Mouse (Mus musculus): Measurements from ENCODE around the gene Snrpa. TPM values are rescaled to one million over a fixed set of nuclear protein-coding genes. Genes with fewer than 3 reads are reported as not detected.
A peak's percentile ranks its signal among the peaks of the same experiment; 100 is the strongest.

The Snrpa gene
- polyA plus RNA-seq, 1 experiment from 2014 or later, result 396 TPM

DNA sequence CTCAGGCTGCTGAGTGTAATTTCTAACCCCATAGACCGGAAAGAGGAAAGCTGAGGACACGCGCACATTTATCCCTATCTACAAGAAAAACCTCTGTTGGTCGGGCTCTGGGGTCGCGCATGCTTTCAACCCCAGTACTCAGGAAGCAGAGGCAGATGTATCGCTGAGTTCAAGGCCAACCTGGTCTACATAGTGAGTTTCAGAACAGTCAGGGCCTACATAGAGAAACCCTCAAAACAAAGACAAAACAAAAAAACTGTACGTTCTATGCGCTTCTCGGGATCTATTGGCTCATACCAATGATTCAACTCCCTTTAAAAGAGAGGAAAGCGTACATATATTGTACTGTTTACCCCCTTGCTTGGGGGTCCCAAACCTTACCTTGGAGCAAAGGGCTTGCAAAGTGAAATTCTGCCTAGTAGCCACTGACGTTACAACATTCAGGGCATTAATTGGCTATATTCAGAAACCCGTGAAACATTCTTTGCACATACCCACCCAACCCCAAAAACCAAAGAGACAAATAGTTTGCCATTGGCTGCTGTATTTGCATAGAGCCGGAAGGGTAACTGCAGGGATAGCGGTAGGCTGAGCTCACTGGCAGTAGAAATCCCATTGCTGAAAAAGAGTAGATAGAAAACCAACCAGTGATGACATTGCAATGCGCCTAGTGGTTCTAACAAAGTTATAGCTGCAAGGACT is 16.7 kb downstream of the Snrpa start:
- H3K4me3 ChIP-seq (ENCODE audit: low read depth, low read length), result peak overlapping the region; percentile 26
- 0 out of 2 replicates have a peak, but pooled peaks cover 3% of the 10 kb centered on the region for H3K4me1 ChIP-seq (ENCODE audit: control insufficient read depth, insufficient read depth, low read length)
- H3K36me3 ChIP-seq (ENCODE audit: control insufficient read depth, insufficient read depth, low read length), result no peaks in the 10 kb centered on the region; the same call in 1 of the 2 replicates
- ATAC-seq (ENCODE audit: insufficient number of reproducible peaks, low FRiP score, low TSS enrichment, low read depth) (no peak), DNase-seq (ENCODE audit: low spot score) (no peak)
- WGBS, result 48% methylated on average over 16 of the region's 16 CpGs
- no peaks in the 10 kb centered on the region for H3K27me3 ChIP-seq (ENCODE audit: control insufficient read depth, insufficient read depth, low read length)
- no peaks in the 10 kb centered on the region for H3K9me3 ChIP-seq (ENCODE audit: control insufficient read depth, low read length)
- H3K9ac ChIP-seq (ENCODE audit: low read length), result peak overlapping the region; percentile 38; the same call in 1 of the 2 replicates
- 0 out of 2 replicates have a peak overlapping the region, but pooled peaks have one; percentile 39 for H3K27ac ChIP-seq (replicated peaks; ENCODE audit: low read depth, low read length)
- H3K4me2 ChIP-seq (ENCODE audit: low read depth, severe bottlenecking), result peak overlapping the region; percentile 40; the same call in 1 of the 2 replicates

DNA sequence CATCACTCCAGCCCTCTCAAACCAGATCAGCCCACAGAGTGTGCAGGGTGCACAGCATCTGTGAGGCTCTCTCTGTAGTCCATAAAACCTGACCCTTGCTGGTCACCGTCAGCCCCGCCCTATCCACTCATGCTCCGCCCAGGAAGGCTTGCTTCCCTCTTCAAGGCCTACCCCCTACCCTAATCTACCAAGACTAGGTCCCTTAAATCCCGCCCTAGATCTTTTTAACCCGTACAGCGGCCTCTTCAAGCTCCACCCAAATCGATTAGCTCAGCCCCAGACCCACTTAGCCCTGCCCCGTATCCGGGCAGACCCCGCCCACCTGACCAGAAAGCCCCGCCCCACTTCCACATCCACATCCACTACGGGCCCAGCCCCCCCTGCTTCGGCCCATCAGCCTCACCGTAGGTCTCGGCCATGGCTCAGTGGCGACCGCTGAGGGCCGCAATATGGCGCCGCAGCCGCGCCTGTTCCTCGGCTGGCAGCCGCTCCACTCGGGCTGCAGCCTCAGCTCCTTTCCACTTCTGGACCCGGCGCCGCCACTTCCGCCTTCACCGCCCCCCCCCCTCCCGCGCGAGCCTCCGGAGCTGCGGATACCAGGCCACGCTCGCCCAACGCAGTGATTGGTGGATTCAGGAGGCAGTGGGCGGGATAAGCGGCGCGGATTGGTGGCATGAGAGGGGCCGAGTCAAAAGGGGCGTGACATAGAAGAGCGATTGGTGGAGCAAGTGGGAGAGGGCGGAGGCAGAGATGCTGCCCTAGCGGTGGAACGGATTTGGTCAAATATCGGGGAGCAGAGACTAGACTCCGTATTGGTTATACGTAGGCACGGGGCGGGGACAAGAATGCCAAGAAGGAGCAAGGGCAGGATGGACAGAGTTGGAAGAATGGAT is 17.5 kb downstream of the Snrpa start, which contains the start of gene Rab4b:
TSS of gene Rab4b (minus strand) at position 573 of the 893 bp plus-strand sequence.
- H3K4me1 ChIP-seq (ENCODE audit: control insufficient read depth, insufficient read depth, low read length), result 0 out of 2 replicates have a peak, but pooled peaks cover 3% of the 10 kb centered on the region
- H3K9me3 ChIP-seq (ENCODE audit: control insufficient read depth, low read length), result no peaks in the 10 kb centered on the region
- no peaks in the 10 kb centered on the region; the same call in 1 of the 2 replicates for H3K36me3 ChIP-seq (ENCODE audit: control insufficient read depth, insufficient read depth, low read length)
- peak within 1 kb of the TSS; percentile 65 for H3K4me3 ChIP-seq (ENCODE audit: low read depth, low read length)
- peak within 1 kb of the TSS; percentile 57 for H3K9ac ChIP-seq (ENCODE audit: low read length)
- WGBS, result under 1% methylated on average over 53 of the region's 53 CpGs
- H3K27me3 ChIP-seq (ENCODE audit: control insufficient read depth, insufficient read depth, low read length), result no peaks in the 10 kb centered on the region
- peak within 1 kb of the TSS; percentile 74 for H3K27ac ChIP-seq (replicated peaks; ENCODE audit: low read depth, low read length)
- ATAC-seq (ENCODE audit: insufficient number of reproducible peaks, low FRiP score, low TSS enrichment, low read depth) (peak; percentile 98), DNase-seq (ENCODE audit: low spot score) (peak; percentile 99)
- H3K4me2 ChIP-seq (ENCODE audit: low read depth, severe bottlenecking), result peak within 1 kb of the TSS; percentile 45

DNA sequence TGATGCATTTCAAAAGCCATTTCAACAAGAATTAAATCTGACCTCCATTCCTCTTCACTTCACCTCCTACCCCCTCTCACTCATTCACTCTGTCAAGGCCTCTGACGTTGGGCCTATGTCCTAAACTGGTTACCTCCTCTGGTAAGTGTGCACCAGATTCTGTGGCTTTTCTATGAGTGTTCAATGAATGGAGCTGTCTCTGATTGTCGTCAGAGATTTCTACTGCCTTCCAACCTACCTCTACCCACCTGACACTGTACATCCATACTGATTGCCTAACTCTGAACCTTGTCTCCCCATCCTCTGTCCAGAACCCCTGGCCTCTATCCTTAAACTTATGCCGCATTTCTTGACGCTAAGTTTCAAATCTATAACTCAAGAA is 18.1 kb downstream of the Snrpa start:
- ATAC-seq (ENCODE audit: insufficient number of reproducible peaks, low FRiP score, low TSS enrichment, low read depth) (peak; percentile 8), DNase-seq (ENCODE audit: low spot score) (no peak)
- 0 out of 2 replicates have a peak, but pooled peaks cover 3% of the 10 kb centered on the region for H3K4me1 ChIP-seq (ENCODE audit: control insufficient read depth, insufficient read depth, low read length)
- no peaks in the 10 kb centered on the region; the same call in 1 of the 2 replicates for H3K36me3 ChIP-seq (ENCODE audit: control insufficient read depth, insufficient read depth, low read length)
- peak overlapping the region; percentile 45 for H3K4me2 ChIP-seq (ENCODE audit: low read depth, severe bottlenecking)
- H3K9ac ChIP-seq (ENCODE audit: low read length), result peak overlapping the region; percentile 56
- H3K4me3 ChIP-seq (ENCODE audit: low read depth, low read length), result peak overlapping the region; percentile 65
- no peak overlapping the region; the same call in 1 of the 2 replicates for H3K27ac ChIP-seq (replicated peaks; ENCODE audit: low read depth, low read length)
- H3K27me3 ChIP-seq (ENCODE audit: control insufficient read depth, insufficient read depth, low read length), result no peaks in the 10 kb centered on the region
- 22% methylated on average over 4 of the region's 4 CpGs for WGBS
- no peaks in the 10 kb centered on the region for H3K9me3 ChIP-seq (ENCODE audit: control insufficient read depth, low read length)

- Histone ChIP-seq H3K4me1 (ENCODE audit: control insufficient read depth, insufficient read depth, low read length) (0 out of 2 replicates have a peak, but pooled peaks cover 3% of the 10 kb centered on the region), H3K4me2 (ENCODE audit: low read depth, severe bottlenecking) (no peak overlapping the region), H3K4me3 (ENCODE audit: low read depth, low read length) (no peak overlapping the region), H3K27me3 (ENCODE audit: control insufficient read depth, insufficient read depth, low read length) (no peaks in the 10 kb centered on the region), H3K9me3 (ENCODE audit: control insufficient read depth, low read length) (no peaks in the 10 kb centered on the region), H3K9ac (ENCODE audit: low read length) (no peak overlapping the region), H3K36me3 (ENCODE audit: control insufficient read depth, insufficient read depth, low read length) (no peaks in the 10 kb centered on the region; the same call in 1 of the 2 replicates), H3K27ac (replicated peaks; ENCODE audit: low read depth, low read length) (no peak overlapping the region)
- ATAC-seq (ENCODE audit: insufficient number of reproducible peaks, low FRiP score, low TSS enrichment, low read depth) (no peak), DNase-seq (ENCODE audit: low spot score) (no peak)
- WGBS, result 93% methylated on average over 7 of the region's 7 CpGs
Observed at GRCm38 (mm10) chr7:27174896-27175295, 21.2 kb downstream of the Snrpa start.

DNA sequence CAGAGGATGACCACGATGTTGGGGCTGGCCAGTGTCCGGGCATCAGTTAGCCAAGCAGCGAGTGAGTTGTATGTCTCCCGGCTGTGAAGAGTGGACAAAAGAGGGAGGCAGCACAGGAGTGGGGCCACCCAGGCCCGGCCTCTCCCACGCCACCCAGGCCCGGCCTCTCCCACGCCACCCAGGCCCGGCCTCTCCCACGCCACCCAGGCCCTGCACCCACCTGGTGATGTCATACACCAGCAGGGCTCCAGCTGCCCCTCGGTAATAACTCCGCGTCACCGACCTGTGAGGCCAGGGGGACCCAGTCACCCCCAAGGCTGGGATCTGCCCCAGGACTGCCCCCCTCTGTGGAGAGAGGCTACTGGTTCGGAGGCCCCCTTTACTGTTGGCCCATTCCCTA is 21.6 kb downstream of the Snrpa start:
- Histone ChIP-seq H3K9ac (ENCODE audit: low read length) (no peak overlapping the region), H3K36me3 (ENCODE audit: control insufficient read depth, insufficient read depth, low read length) (no peaks in the 10 kb centered on the region; the same call in 1 of the 2 replicates), H3K4me2 (ENCODE audit: low read depth, severe bottlenecking) (no peak overlapping the region), H3K4me1 (ENCODE audit: control insufficient read depth, insufficient read depth, low read length) (0 out of 2 replicates have a peak, but pooled peaks cover 3% of the 10 kb centered on the region), H3K27me3 (ENCODE audit: control insufficient read depth, insufficient read depth, low read length) (no peaks in the 10 kb centered on the region), H3K27ac (replicated peaks; ENCODE audit: low read depth, low read length) (no peak overlapping the region), H3K9me3 (ENCODE audit: control insufficient read depth, low read length) (no peaks in the 10 kb centered on the region), H3K4me3 (ENCODE audit: low read depth, low read length) (no peak overlapping the region)
- ATAC-seq (ENCODE audit: insufficient number of reproducible peaks, low FRiP score, low TSS enrichment, low read depth) (no peak), DNase-seq (ENCODE audit: low spot score) (no peak)
- WGBS, result 90% methylated on average over 15 of the region's 15 CpGs

DNA sequence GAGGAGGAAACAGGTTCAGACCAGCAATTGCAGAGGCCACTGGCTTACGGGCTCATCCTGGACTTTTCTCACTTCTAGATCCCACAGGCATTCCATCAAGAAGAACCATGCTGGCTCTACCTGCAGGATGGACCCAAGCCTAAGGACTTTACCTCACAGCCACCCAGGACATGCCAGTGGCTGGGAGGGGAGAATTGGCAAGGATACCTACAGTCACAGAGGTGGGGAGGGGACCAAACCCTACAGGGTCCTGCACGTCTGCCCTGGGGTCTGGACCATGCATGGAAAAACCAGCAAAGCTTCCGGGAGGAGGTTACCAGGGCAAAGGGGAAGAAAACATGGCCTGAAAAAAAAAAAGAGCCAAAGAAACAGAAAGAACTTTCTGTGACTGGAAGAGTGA is 25.1 kb downstream of the Snrpa start:
- H3K36me3 ChIP-seq (ENCODE audit: control insufficient read depth, insufficient read depth, low read length), result no peaks in the 10 kb centered on the region; the same call in 1 of the 2 replicates
- 84% methylated on average over 3 of the region's 3 CpGs for WGBS

DNA sequence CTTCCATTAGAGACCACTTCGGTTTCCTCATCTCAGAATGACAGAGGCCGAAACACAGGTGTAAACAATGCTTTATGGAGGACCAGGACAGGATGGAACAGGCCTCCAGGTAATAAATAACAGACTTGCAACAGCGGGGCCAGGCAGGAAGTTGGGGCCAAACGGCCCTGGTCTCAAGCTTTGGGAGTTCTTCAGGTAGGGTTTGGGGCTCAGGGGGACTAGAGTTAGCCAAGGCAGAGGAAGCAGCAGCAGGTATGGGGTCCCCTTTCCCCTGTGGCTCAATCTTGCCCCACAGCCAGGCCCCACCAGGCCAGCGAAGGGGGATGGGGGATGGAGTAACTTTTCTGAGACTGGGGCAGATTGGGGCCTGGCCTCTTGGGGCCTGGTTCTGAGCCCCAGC is 27.7 kb downstream of the Snrpa start:
- Histone ChIP-seq H3K4me3 (ENCODE audit: low read depth, low read length) (no peak overlapping the region), H3K27ac (replicated peaks; ENCODE audit: low read depth, low read length) (no peak overlapping the region), H3K27me3 (ENCODE audit: control insufficient read depth, insufficient read depth, low read length) (no peaks in the 10 kb centered on the region), H3K36me3 (ENCODE audit: control insufficient read depth, insufficient read depth, low read length) (peaks cover 8% of the 10 kb centered on the region; the same call in 1 of the 2 replicates), H3K9ac (ENCODE audit: low read length) (no peak overlapping the region), H3K9me3 (ENCODE audit: control insufficient read depth, low read length) (no peaks in the 10 kb centered on the region), H3K4me1 (ENCODE audit: control insufficient read depth, insufficient read depth, low read length) (peaks cover 23% of the 10 kb centered on the region), H3K4me2 (ENCODE audit: low read depth, severe bottlenecking) (no peak overlapping the region)
- ATAC-seq (ENCODE audit: insufficient number of reproducible peaks, low FRiP score, low TSS enrichment, low read depth) (no peak), DNase-seq (ENCODE audit: low spot score) (no peak)
- 74% methylated on average over 5 of the region's 5 CpGs for WGBS

More for the DNA sequence above, 25.1 kb downstream of the Snrpa start:
- ATAC-seq (ENCODE audit: insufficient number of reproducible peaks, low FRiP score, low TSS enrichment, low read depth), result no peak
- Histone ChIP-seq H3K27ac (replicated peaks; ENCODE audit: low read depth, low read length) (no peak overlapping the region), H3K4me3 (ENCODE audit: low read depth, low read length) (no peak overlapping the region), H3K4me1 (ENCODE audit: control insufficient read depth, insufficient read depth, low read length) (peaks cover 4% of the 10 kb centered on the region; the same call in 1 of the 2 replicates), H3K27me3 (ENCODE audit: control insufficient read depth, insufficient read depth, low read length) (no peaks in the 10 kb centered on the region), H3K4me2 (ENCODE audit: low read depth, severe bottlenecking) (no peak overlapping the region), H3K9me3 (ENCODE audit: control insufficient read depth, low read length) (no peaks in the 10 kb centered on the region), H3K9ac (ENCODE audit: low read length) (no peak overlapping the region)
- DNase-seq (ENCODE audit: low spot score), result no peak

All from limb, embryonic 11.5 days (tissue).